Mouse (Mus musculus): Measurements from ENCODE around the gene Chd1. TPM values are rescaled to one million over a fixed set of nuclear protein-coding genes. Genes with fewer than 3 reads are reported as not detected.

Chd1 gene
- polyA plus RNA-seq (2015; fragmentation: Nextera tagmentation; extraction: Ambion mirVana): 16.8 and 20.5 TPM in 2 replicates

DNA sequence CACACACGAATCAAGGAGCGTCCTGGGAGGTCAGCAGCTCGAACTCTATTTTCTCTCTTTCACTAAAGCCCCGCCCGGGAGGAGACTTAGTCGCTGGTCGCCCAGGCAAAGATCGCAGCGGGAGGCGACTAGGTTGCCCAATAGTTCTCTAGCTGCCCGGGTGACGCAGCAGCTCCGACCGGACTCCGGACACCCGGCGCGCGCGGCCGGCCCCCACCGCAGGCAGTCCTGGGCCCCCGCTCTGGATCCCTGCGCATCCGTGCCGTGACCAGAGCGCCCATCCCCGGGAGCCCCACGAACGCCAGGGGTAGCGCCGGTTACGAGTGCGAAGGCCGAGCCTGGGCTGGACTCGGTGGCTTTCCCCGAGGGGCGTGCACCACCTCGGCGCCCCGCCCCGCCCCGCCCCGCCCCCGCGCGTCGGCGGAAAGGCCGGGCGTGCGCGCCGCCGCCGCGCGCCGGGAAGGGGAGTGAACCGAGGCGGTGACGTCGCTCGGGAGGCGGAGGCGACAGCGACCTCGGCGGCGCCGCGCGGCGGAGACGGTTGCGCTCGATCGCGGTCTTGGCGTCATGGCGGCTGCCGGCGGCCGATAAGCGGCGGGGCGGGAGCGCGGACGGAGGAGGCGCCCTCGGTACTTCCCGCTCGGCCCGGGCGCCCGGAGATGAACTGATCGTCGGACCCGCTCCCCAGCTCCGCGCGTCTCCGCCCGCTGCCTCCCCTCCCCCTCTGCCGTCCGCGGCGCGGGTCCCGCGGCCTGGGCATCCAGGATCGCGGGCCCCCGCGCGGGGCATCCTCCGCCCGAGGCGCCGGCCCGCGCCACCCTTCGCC lies at the start of gene Chd1:
TSS of gene Chd1 (plus strand) at position 493 of the 826 bp plus-strand sequence.
- Histone ChIP-seq H3K36me3 (peaks cover 17% of the 10 kb centered on the region), H3K9ac (peak within 1 kb of the TSS; percentile 97), H3K4me2 (peak within 1 kb of the TSS; percentile 83), H3K9me3 (replicated peaks) (no peaks in the 10 kb centered on the region), H3K4me3 (replicated peaks) (peak within 1 kb of the TSS; percentile 94), H3K27me3 (no peaks in the 10 kb centered on the region), H3K4me1 (replicated peaks) (peaks cover 32% of the 10 kb centered on the region), H3K27ac (peak within 1 kb of the TSS; percentile 96)
- ATAC-seq (ENCODE audit: low read depth): peak; percentile 93
- peak; percentile 83 for DNase-seq
- WGBS (ENCODE audit: insufficient replicate concordance): under 1% methylated on average over 91 of the region's 124 CpGs

DNA sequence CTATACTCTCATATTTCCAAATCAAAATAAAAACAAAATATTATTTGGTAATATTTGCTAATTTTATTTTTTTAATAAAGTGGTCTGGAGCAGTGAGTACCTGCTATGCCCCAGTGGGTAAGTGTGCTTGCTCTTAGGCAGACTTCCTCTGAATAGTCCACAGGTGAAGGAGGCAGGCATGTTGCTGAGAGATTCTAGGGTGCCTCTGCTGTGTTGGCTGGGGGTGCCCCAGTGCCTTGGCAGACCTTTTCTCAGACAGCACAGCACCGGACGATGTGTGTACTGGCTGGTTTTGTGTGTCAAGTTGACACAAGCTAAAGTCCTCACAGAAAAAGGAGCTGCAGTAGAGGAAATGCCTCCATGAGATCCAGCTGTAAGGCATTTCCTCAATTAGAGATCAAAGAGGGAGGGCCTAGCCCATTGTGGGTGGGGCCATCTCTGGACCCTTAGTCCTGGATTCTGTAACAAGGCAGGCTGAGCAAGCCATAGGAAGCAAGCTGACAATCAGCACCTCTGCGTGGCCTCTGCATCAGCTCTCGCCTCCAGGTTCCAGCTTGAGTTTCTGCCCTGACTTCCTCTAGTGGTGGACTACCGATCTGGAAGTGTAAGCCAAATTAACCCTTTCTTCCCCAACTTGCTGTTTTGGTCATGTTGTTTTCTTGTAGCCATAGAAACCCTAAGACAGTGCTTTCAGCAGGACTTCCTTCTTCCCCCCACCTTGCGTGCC lies 47.7 kb upstream of the Chd1 start:
- no peak overlapping the region for H3K4me3 ChIP-seq (replicated peaks)
- no peaks in the 10 kb centered on the region for H3K36me3 ChIP-seq
- no peaks in the 10 kb centered on the region for H3K27me3 ChIP-seq
- no peak overlapping the region for H3K4me2 ChIP-seq
- no peak overlapping the region for H3K27ac ChIP-seq
- H3K4me1 ChIP-seq (replicated peaks): no peaks in the 10 kb centered on the region
- 17% methylated on average over 6 of the region's 6 CpGs for WGBS (ENCODE audit: insufficient replicate concordance)
- ATAC-seq (ENCODE audit: low read depth): 0 out of 2 replicates have a peak, but pooled peaks have one; percentile 48
- no peak overlapping the region for H3K9ac ChIP-seq
- DNase-seq: no peak
- H3K9me3 ChIP-seq (replicated peaks): no peaks in the 10 kb centered on the region

DNA sequence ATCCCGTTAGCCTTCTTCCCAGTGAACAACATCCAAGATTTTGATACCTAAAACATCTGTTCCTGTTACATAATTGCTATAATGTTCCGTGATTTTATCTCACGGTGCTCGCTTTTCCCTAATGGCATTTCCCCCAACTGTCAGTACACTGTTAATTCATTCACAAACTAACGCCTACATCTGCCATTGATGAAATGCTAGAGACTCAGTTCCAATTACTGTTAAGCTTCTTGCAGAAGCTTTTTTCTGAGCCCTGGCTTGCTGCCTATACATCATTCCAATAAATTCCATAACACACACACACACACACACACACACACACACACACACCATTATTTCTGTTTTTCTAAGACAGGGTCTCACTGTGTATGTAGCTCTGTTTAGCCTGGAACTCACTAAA lies 31.9 kb upstream of the Chd1 start:
- WGBS (ENCODE audit: insufficient replicate concordance): 65% methylated on average over 5 of the region's 5 CpGs
- no peak for DNase-seq

DNA sequence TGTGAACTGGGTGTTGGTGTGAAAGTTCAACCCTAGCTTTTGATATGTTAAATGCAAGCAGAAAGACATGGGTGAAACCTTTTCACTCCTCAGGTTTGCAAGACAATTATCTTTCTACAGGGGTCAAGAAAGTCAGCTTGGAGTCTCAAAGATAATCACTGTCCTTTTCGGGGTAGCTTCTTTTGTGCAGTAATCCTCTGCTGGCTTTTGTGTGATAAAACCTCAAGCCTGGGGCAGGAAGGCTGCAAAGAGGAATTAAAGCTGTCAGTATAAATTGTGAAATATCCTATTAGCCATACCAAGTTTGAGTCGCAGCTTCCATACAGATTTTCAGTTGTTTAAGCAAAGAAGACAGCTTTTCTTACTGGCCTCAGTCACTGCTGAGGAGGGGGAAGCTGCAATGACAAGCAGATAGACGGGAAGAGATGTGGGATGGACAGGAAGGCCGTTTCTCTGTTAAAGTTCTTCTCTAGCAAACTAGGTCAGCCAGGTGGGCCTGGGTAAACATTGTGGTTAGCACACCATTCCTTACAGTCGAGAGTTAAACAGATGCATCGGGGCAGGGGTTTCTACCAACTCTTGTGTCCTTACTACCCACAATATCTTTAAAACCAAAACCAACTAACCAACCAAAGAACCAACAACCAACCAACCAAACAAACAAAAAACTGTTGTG lies 26.7 kb upstream of the Chd1 start:
- Histone ChIP-seq H3K4me2 (no peak overlapping the region), H3K27ac (no peak overlapping the region), H3K9ac (no peak overlapping the region), H3K27me3 (no peaks in the 10 kb centered on the region), H3K36me3 (no peaks in the 10 kb centered on the region), H3K4me1 (replicated peaks) (0 out of 2 replicates have a peak, but pooled peaks cover 3% of the 10 kb centered on the region), H3K9me3 (replicated peaks) (no peaks in the 10 kb centered on the region), H3K4me3 (replicated peaks) (no peak overlapping the region)
- DNase-seq: no peak
- WGBS (ENCODE audit: insufficient replicate concordance): 15% methylated on average over 6 of the region's 6 CpGs
- no peak for ATAC-seq (ENCODE audit: low read depth)

More for the DNA sequence above, 31.9 kb upstream of the Chd1 start:
- ATAC-seq (ENCODE audit: low read depth): no peak
- no peak overlapping the region for H3K4me2 ChIP-seq
- H3K9me3 ChIP-seq (replicated peaks): no peaks in the 10 kb centered on the region
- H3K9ac ChIP-seq: no peak overlapping the region
- no peak overlapping the region for H3K4me3 ChIP-seq (replicated peaks)
- H3K4me1 ChIP-seq (replicated peaks): 0 out of 2 replicates have a peak, but pooled peaks cover under 1% of the 10 kb centered on the region
- no peaks in the 10 kb centered on the region for H3K27me3 ChIP-seq
- no peaks in the 10 kb centered on the region for H3K36me3 ChIP-seq
- no peak overlapping the region for H3K27ac ChIP-seq

- Histone ChIP-seq H3K4me3 (replicated peaks) (no peak overlapping the region), H3K4me1 (replicated peaks) (0 out of 2 replicates have a peak, but pooled peaks cover 3% of the 10 kb centered on the region), H3K4me2 (no peak overlapping the region), H3K9me3 (replicated peaks) (no peaks in the 10 kb centered on the region), H3K36me3 (no peaks in the 10 kb centered on the region), H3K27me3 (no peaks in the 10 kb centered on the region), H3K9ac (no peak overlapping the region), H3K27ac (no peak overlapping the region)
- WGBS (ENCODE audit: insufficient replicate concordance): 66% methylated on average over 9 of the region's 9 CpGs
- ATAC-seq (ENCODE audit: low read depth) (no peak), DNase-seq (no peak)
These were observed 24.7 kb upstream of the Chd1 start for GRCm38 (mm10) chr17:15679966-15680630.

GRCm38 (mm10) chr17:15680661-15681060 lies 24.1 kb upstream of the Chd1 start:
- H3K4me3 ChIP-seq (replicated peaks): no peak overlapping the region
- ATAC-seq (ENCODE audit: low read depth) (no peak), DNase-seq (no peak)
- no peak overlapping the region for H3K27ac ChIP-seq
- 0 out of 2 replicates have a peak, but pooled peaks cover 3% of the 10 kb centered on the region for H3K4me1 ChIP-seq (replicated peaks)
- H3K9ac ChIP-seq: no peak overlapping the region
- no peaks in the 10 kb centered on the region for H3K9me3 ChIP-seq (replicated peaks)
- H3K4me2 ChIP-seq: no peak overlapping the region
- H3K36me3 ChIP-seq: no peaks in the 10 kb centered on the region
- 74% methylated on average over 4 of the region's 4 CpGs for WGBS (ENCODE audit: insufficient replicate concordance)
- H3K27me3 ChIP-seq: no peaks in the 10 kb centered on the region

DNA sequence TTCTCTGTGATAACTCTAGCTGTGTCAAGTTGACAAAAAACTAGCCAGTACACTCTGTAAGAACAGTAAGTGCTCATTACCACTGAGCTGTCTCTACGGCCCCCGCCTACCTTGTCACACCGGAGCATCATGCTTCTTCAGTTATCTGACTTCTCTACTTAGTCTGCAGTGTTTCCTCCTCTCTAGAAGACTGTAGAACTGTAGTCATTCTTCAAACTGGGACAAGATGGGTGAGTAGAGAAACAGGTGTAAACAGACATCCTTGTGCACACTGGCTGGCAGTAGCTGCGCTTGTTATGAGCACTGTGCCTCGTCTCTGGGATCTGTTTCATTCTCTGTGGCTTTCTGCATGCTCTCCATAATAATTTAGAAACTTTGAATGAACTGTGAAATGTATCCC lies 18.4 kb upstream of the Chd1 start:
- Histone ChIP-seq H3K4me2 (no peak overlapping the region), H3K9me3 (replicated peaks) (no peaks in the 10 kb centered on the region), H3K9ac (no peak overlapping the region), H3K27ac (no peak overlapping the region), H3K4me3 (replicated peaks) (no peak overlapping the region), H3K36me3 (no peaks in the 10 kb centered on the region), H3K27me3 (no peaks in the 10 kb centered on the region), H3K4me1 (replicated peaks) (no peaks in the 10 kb centered on the region)
- WGBS (ENCODE audit: insufficient replicate concordance): 74% methylated on average over 5 of the region's 5 CpGs
- no peak for DNase-seq
- ATAC-seq (ENCODE audit: low read depth): no peak

GRCm38 (mm10) chr17:15690304-15690703 lies 14.5 kb upstream of the Chd1 start:
- no peak overlapping the region for H3K27ac ChIP-seq
- DNase-seq: no peak
- H3K36me3 ChIP-seq: no peaks in the 10 kb centered on the region
- H3K9me3 ChIP-seq (replicated peaks): no peaks in the 10 kb centered on the region
- H3K4me2 ChIP-seq: no peak overlapping the region
- 35% methylated on average over 1 of the region's 1 CpGs for WGBS (ENCODE audit: insufficient replicate concordance)
- H3K4me1 ChIP-seq (replicated peaks): no peaks in the 10 kb centered on the region
- no peak overlapping the region for H3K4me3 ChIP-seq (replicated peaks)
- H3K27me3 ChIP-seq: no peaks in the 10 kb centered on the region
- peak; percentile 58; the same call in 1 of the 2 replicates for ATAC-seq (ENCODE audit: low read depth)
- H3K9ac ChIP-seq: no peak overlapping the region

- no peak overlapping the region for H3K27ac ChIP-seq
- no peak overlapping the region for H3K4me2 ChIP-seq
- H3K4me1 ChIP-seq (replicated peaks): no peaks in the 10 kb centered on the region
- 66% methylated on average over 2 of the region's 2 CpGs for WGBS (ENCODE audit: insufficient replicate concordance)
- ATAC-seq (ENCODE audit: low read depth): no peak
- no peak for DNase-seq
- no peaks in the 10 kb centered on the region for H3K36me3 ChIP-seq
- no peak overlapping the region for H3K4me3 ChIP-seq (replicated peaks)
- H3K27me3 ChIP-seq: no peaks in the 10 kb centered on the region
- no peak overlapping the region for H3K9ac ChIP-seq
- no peaks in the 10 kb centered on the region for H3K9me3 ChIP-seq (replicated peaks)
These were observed 9.2 kb upstream of the Chd1 start for GRCm38 (mm10) chr17:15695566-15695965.

DNA sequence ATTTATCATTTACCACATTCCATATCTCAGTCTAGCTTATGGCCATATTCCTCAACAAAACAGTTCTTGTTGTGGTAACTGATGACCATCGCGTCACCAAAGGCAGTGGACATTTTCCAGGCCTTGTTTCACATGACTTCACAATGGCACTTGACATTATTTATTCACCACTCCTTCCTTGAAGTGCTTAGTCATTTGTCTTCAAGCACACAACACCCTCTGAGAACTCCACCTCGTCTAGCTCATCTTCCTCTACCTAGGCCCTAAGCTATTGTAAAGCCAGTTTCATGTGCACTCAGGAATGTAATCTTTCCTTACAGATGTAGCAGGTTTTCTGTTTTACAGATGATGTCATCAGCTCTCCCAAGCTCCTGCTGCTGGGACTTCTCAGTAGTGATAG lies 5.8 kb upstream of the Chd1 start:
- no peaks in the 10 kb centered on the region for H3K27me3 ChIP-seq
- no peaks in the 10 kb centered on the region for H3K36me3 ChIP-seq
- 66% methylated on average over 3 of the region's 3 CpGs for WGBS (ENCODE audit: insufficient replicate concordance)
- peaks cover 4% of the 10 kb centered on the region for H3K4me1 ChIP-seq (replicated peaks)
- H3K9ac ChIP-seq: no peak overlapping the region
- ATAC-seq (ENCODE audit: low read depth) (no peak), DNase-seq (no peak)
- no peak overlapping the region for H3K27ac ChIP-seq
- H3K4me3 ChIP-seq (replicated peaks): no peak overlapping the region
- no peak overlapping the region for H3K4me2 ChIP-seq
- H3K9me3 ChIP-seq (replicated peaks): no peaks in the 10 kb centered on the region

DNA sequence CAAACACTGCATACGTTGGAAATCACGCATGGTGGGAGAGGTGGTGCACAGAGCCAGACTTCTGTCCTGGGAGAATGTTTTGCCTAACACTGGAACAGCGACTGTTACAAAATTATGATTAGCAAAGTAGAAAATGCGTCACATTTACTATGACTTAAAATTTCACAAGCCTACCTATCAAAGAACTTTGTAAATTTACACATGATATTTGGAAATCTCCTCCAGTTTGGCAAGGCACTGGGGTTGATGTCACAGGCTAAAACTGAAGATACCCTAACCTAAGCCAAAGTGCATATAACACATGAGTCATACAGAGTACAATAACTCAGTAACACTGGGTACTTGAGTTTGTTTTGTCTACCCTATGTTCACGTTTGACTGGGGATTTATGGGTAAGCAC lies 3.3 kb upstream of the Chd1 start:
- H3K4me2 ChIP-seq: no peak overlapping the region
- H3K9me3 ChIP-seq (replicated peaks): no peaks in the 10 kb centered on the region
- H3K4me3 ChIP-seq (replicated peaks): no peak overlapping the region
- no peaks in the 10 kb centered on the region for H3K27me3 ChIP-seq
- peaks cover 8% of the 10 kb centered on the region for H3K4me1 ChIP-seq (replicated peaks)
- H3K27ac ChIP-seq: no peak overlapping the region
- no peaks in the 10 kb centered on the region for H3K36me3 ChIP-seq
- DNase-seq (no peak), ATAC-seq (ENCODE audit: low read depth) (no peak)
- H3K9ac ChIP-seq: no peak overlapping the region
- WGBS (ENCODE audit: insufficient replicate concordance): 70% methylated on average over 5 of the region's 5 CpGs

Measured in liver, embryonic 13.5 days (tissue).